Mouse (Mus musculus) heart, embryonic 11.5 days (tissue): ENCODE results near the gene Olfr1160. TPM values are rescaled to one million over a fixed set of nuclear protein-coding genes. Genes with fewer than 3 reads are reported as not detected.
"Not testable (repeated sequence)": the region's sequence is repeated elsewhere in the genome, so short reads cannot be mapped to it uniquely, and the experiment has no call there.

Experiments
- ATAC-seq: fragments of 200-750 bp; cut with Nextera tagmentation; replicated peaks from 2 replicates; pipeline ENCODE4 v1.8.0; 2017; ENCODE audit warnings: moderate library complexity; ENCODE audit not compliant: insufficient number of reproducible peaks, low FRiP score, low TSS enrichment
- H3K27ac ChIP-seq: fragments of 300-500 bp; sonication (generic); 2 replicates; pipeline ENCODE4 v1.5.1; 2014; ENCODE audit warnings: mild to moderate bottlenecking, low read depth, low read length
- H3K27me3 ChIP-seq: fragments of 300-500 bp; sonication (generic); 2 replicates; pipeline ENCODE4 v1.6.1; 2014; ENCODE audit warnings: mild to moderate bottlenecking, low read length, mixed read lengths; ENCODE audit not compliant: control insufficient read depth, insufficient read depth
- H3K36me3 ChIP-seq: fragments of 300-500 bp; sonication (generic); 2 replicates; pipeline ENCODE4 v1.6.1; 2014; ENCODE audit warnings: mild to moderate bottlenecking, low read length, moderate library complexity, mixed read lengths; ENCODE audit not compliant: control insufficient read depth, insufficient read depth
- H3K4me1 ChIP-seq: fragments of 300-500 bp; sonication (generic); 2 replicates; pipeline ENCODE4 v1.6.1; 2014; ENCODE audit warnings: low read length; ENCODE audit not compliant: control insufficient read depth, insufficient read depth
- H3K4me2 ChIP-seq: fragments of 300-500 bp; sonication (generic); 2 replicates; pipeline ENCODE4 v1.6.1; 2014; ENCODE audit warnings: mild to moderate bottlenecking, moderate library complexity
- H3K4me3 ChIP-seq: fragments of 300-500 bp; sonication (generic); 2 replicates; pipeline ENCODE4 v1.5.1; 2014; ENCODE audit warnings: low read depth, low read length
- H3K9ac ChIP-seq: fragments of 300-500 bp; sonication (generic); 2 replicates; pipeline ENCODE4 v1.6.1; 2014; ENCODE audit warnings: mild to moderate bottlenecking, low read depth, low read length, moderate library complexity
- H3K9me3 ChIP-seq: fragments of 300-500 bp; sonication (generic); replicated peaks from 2 replicates; pipeline ENCODE4 v1.6.1; 2016; ENCODE audit warnings: low read length; ENCODE audit not compliant: control insufficient read depth
- WGBS: fragments of 180-500 bp; shearing (Covaris S2); extraction: QIAGEN DNeasy Blood & Tissue Kit; methylation state at CpG from one replicate; pipeline ENCODE4 v1.1.7; 2014; ENCODE audit not compliant: insufficient replicate concordance; 5-methylcytosine and 5-hydroxymethylcytosine counted together
- polyA plus RNA-seq: library from polyadenylated mRNA; unstranded; fragments of >200 nt; fragmentation: Nextera tagmentation; extraction: Ambion mirVana; gene quantifications from 2 replicates; pipeline ENCODE4 v1.2.1, GENCODE M21; 2014

The Olfr1160 gene
- not detected in 2 replicates for polyA plus RNA-seq

DNA sequence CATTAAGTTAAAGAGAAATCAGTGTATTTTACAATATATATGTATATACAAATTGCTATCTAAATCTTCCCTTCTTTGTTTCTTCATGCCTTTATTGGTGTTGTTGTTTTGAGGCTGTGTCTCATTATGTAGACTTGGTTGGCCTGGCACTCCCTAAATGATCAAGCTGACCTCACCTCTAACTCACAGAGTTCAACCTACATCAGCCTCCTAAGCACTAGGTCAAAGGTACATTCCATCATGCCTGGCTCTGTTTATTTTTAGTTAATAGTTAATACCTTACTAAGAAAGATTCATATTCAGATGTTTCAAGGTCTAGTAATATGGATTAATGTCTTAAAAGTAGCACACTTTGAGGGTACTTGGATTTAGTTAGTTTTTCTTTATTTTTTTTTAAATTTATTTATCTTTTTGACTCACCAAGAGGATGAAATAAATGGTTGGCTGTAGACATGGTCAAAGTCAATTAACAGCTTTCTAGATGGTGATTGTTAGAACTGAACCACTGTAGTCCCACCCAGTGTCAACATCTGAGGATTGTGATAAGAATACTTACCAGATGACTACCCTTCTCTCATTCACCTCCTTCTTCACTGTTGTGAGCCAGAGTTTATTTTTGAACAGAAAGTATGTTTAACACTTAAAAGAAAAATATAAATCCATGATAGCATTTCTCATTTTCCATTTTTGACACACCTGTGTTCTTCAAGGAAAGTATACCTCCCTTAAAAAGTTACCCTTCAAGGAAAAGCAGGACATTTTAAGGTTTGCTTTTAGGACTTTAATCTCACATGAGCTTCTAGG lies at the start of gene Olfr1160:
Gene Olfr1160, minus strand, starts transcription at position 754 of the 804 bp plus-strand sequence.
- H3K36me3 ChIP-seq, result no peaks in the 10 kb centered on the region
- no peak within 1 kb of the TSS for H3K4me2 ChIP-seq
- ATAC-seq, result no peak
- H3K9ac ChIP-seq, result no peak within 1 kb of the TSS
- no peaks in the 10 kb centered on the region for H3K27me3 ChIP-seq
- H3K4me3 ChIP-seq, result no peak within 1 kb of the TSS
- H3K27ac ChIP-seq, result no peak within 1 kb of the TSS
- H3K4me1 ChIP-seq, result no peaks in the 10 kb centered on the region
- no peaks in the 10 kb centered on the region for H3K9me3 ChIP-seq

DNA sequence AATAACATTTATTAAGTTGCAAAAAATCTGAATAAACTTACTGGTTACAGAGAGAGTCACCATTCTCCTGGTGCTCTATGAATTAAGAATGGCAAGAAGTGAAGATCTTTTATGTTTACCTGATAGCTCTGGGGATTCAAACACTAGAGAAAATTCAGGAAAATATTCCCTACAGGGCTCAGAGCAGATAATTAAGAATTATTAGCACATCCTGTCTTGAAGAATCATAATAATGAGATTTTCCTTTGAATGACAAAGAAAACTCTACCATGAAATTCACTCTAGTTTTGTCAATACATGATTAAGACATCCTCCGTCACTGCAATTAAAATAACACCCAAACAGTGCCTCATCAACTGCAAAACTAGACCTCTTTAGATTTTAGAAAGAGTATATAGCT lies 43.0 kb upstream of the Olfr1160 start, which contains the start of gene Olfr1162:
Gene Olfr1162, minus strand, starts transcription at position 101 of the 400 bp plus-strand sequence.
- no peak for ATAC-seq
- Histone ChIP-seq H3K9ac (no peak within 1 kb of the TSS), H3K4me2 (no peak within 1 kb of the TSS), H3K4me3 (no peak within 1 kb of the TSS), H3K27ac (no peak within 1 kb of the TSS), H3K4me1 (no peaks in the 10 kb centered on the region), H3K9me3 (no peaks in the 10 kb centered on the region), H3K36me3 (no peaks in the 10 kb centered on the region), H3K27me3 (no peaks in the 10 kb centered on the region)
- WGBS, result 79% methylated on average over 1 of the region's 1 CpGs

DNA sequence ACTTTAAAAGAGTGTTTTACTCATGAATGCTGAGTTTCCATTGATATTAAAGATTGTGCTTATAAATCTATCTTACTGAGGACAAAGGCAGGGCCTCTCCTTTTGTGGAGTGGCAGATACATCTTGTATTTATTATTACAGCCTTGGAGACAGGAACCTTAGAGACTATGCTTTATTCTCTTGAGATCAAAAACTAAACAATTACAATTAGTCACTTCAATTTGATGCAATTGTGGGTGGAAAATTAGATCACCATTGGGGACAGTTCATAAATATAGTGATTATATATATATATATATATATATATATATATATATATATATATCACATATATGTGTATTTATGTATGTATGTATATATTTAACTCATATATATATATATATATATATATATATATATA lies 29.5 kb upstream of the Olfr1160 start, which contains the start of gene Olfr73:
Gene Olfr73, minus strand, starts transcription at position 101 of the 400 bp plus-strand sequence.
- no peaks in the 10 kb centered on the region for H3K9me3 ChIP-seq
- H3K4me2 ChIP-seq, result no peak within 1 kb of the TSS
- ATAC-seq, result no peak
- H3K36me3 ChIP-seq, result no peaks in the 10 kb centered on the region
- no peak within 1 kb of the TSS for H3K27ac ChIP-seq
- no peak within 1 kb of the TSS for H3K4me3 ChIP-seq
- H3K9ac ChIP-seq, result no peak within 1 kb of the TSS
- H3K27me3 ChIP-seq, result no peaks in the 10 kb centered on the region
- no peaks in the 10 kb centered on the region for H3K4me1 ChIP-seq

DNA sequence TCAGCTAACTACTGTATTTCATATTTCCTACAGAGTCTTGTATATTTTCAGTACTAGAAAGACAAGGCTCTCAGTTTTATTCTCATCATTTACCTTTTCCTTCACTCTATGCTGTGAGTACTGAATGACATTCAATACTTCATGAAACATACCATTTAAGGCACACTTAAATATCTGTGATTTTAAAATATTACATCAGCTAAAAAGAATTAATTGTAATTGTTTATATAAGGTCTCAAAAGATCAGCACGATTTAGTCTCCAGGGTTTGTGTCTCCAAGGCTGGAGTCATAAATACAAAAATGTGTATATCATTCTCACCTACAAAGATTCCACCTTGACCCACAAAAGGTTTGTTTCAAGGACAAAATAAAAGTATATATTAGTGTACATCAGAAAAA lies 14.4 kb upstream of the Olfr1160 start, which contains the start of gene Olfr1161:
Gene Olfr1161, plus strand, starts transcription at position 301 of the 400 bp plus-strand sequence.
- ATAC-seq, H3K27ac ChIP-seq: not testable (repeated sequence)
- WGBS, result 78% methylated on average over 1 of the region's 1 CpGs

DNA sequence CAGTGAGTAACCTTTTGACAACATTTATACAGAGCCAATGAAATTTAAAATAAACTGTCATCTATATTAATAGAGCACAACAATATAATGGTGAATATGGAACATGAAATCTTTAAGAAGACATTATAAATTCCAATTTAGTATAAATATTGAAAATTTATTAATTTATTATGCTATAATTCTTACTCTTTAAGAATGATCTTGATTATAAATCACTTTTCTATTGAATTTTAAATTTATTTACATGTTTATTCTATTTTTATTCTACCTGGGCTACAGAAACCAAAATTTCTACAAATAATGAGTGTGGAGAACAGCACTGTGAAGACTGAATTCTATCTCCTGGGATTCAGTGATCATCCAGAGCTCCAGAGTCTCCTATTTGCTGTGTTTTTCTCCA lies 18.3 kb downstream of the Olfr1160 start, which contains the start of gene Olfr1158:
Gene Olfr1158, plus strand, starts transcription at position 301 of the 400 bp plus-strand sequence.
- H3K9me3 ChIP-seq, result no peaks in the 10 kb centered on the region
- H3K27me3 ChIP-seq, result no peaks in the 10 kb centered on the region
- H3K36me3 ChIP-seq, result no peaks in the 10 kb centered on the region
- no peak within 1 kb of the TSS for H3K27ac ChIP-seq
- no peak for ATAC-seq
- no peak within 1 kb of the TSS for H3K9ac ChIP-seq
- H3K4me1 ChIP-seq, result no peaks in the 10 kb centered on the region
- H3K4me3 ChIP-seq, result no peak within 1 kb of the TSS
- H3K4me2 ChIP-seq, result no peak within 1 kb of the TSS

More for the DNA sequence above, 14.4 kb upstream of the Olfr1160 start, which contains the start of gene Olfr1161:
- not testable (repeated sequence) for H3K4me3 ChIP-seq, H3K4me2 ChIP-seq, H3K36me3 ChIP-seq, H3K9ac ChIP-seq, H3K27me3 ChIP-seq, H3K9me3 ChIP-seq, H3K4me1 ChIP-seq

DNA sequence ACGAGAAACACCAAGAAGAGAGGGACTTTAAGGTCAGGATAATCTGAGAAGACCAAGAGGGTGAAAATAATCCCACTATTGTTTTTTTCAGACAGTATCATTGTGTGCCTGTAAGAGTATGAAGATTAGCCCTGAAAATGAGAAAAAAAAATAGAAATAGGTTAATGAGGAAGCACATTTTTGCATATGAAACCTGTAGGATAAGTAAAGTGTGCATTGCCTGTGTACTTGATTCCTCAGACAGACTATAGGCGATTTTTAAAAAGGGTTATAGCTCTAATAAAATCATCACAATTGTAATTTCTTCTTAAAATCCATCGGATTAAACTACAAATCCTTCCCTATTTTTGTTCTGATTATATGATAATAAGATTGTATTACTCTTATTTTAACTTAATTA lies 33.5 kb downstream of the Olfr1160 start, which contains the start of gene Olfr74:
Gene Olfr74, minus strand, starts transcription at position 101 of the 400 bp plus-strand sequence.
- H3K4me1 ChIP-seq, result no peaks in the 10 kb centered on the region
- H3K4me2 ChIP-seq, result no peak within 1 kb of the TSS
- H3K4me3 ChIP-seq, result no peak within 1 kb of the TSS
- no peaks in the 10 kb centered on the region for H3K27me3 ChIP-seq
- 72% methylated on average over 3 of the region's 3 CpGs for whole genome bisulfite sequencing
- no peaks in the 10 kb centered on the region for H3K36me3 ChIP-seq
- no peaks in the 10 kb centered on the region for H3K9me3 ChIP-seq
- no peak for ATAC-seq
- no peak within 1 kb of the TSS for H3K27ac ChIP-seq
- H3K9ac ChIP-seq, result no peak within 1 kb of the TSS

DNA sequence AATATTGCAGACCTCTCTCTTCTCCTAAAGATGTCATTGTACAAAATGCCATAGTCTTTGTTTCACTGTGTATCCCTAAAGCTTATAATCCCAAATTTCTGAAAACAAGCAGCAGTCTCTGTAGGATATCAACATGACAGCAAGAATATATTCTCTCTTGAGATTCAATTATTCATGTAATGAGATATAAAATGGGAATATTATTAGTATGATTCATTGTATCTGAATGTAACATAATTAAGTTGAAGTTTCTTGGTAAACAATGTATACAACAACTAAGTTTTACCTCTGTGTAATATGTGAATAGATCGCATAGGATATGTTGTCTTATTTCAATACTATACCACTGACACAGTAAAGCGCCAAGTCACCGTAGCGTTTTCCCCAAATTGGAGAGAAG lies 39.9 kb downstream of the Olfr1160 start, which contains the start of gene Olfr1157:
Gene Olfr1157, minus strand, starts transcription at position 101 of the 400 bp plus-strand sequence.
- H3K4me2 ChIP-seq, result no peak within 1 kb of the TSS
- 91% methylated on average over 4 of the region's 4 CpGs for WGBS
- no peak within 1 kb of the TSS for H3K9ac ChIP-seq

DNA sequence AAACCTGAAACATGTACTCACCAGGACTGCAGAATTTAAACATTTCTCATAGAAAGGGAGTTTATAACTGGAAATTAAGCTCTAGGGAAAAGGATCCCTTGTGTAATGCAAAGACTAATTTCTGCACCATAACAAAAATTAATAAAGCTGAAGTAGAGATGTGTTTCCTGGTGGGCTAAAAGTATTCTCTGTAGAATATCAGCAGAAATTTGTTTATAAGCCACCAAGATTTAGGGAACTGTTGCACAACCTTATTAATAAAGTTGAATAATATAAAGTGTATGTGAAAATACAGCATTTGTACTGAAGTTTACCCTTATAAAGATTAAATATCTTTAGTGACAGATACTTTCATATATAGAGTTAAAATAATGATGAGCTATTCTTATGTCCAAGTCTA lies 55.1 kb downstream of the Olfr1160 start, which contains the start of gene Olfr1156:
Gene Olfr1156, minus strand, starts transcription at position 101 of the 400 bp plus-strand sequence.
- Histone ChIP-seq H3K36me3 (no peaks in the 10 kb centered on the region), H3K9ac (no peak within 1 kb of the TSS), H3K9me3 (no peaks in the 10 kb centered on the region), H3K4me2 (no peak within 1 kb of the TSS), H3K4me1 (no peaks in the 10 kb centered on the region), H3K4me3 (no peak within 1 kb of the TSS), H3K27ac (no peak within 1 kb of the TSS), H3K27me3 (no peaks in the 10 kb centered on the region)
- no peak for ATAC-seq

More for the DNA sequence above, 39.9 kb downstream of the Olfr1160 start, which contains the start of gene Olfr1157:
- no peak for ATAC-seq
- no peak within 1 kb of the TSS for H3K27ac ChIP-seq
- no peaks in the 10 kb centered on the region for H3K4me1 ChIP-seq
- H3K9me3 ChIP-seq, result no peaks in the 10 kb centered on the region
- no peak within 1 kb of the TSS for H3K4me3 ChIP-seq
- no peaks in the 10 kb centered on the region for H3K27me3 ChIP-seq
- no peaks in the 10 kb centered on the region for H3K36me3 ChIP-seq
